Mouse (Mus musculus): Measurements from ENCODE around the gene Txndc11.

Txndc11 gene

DNA sequence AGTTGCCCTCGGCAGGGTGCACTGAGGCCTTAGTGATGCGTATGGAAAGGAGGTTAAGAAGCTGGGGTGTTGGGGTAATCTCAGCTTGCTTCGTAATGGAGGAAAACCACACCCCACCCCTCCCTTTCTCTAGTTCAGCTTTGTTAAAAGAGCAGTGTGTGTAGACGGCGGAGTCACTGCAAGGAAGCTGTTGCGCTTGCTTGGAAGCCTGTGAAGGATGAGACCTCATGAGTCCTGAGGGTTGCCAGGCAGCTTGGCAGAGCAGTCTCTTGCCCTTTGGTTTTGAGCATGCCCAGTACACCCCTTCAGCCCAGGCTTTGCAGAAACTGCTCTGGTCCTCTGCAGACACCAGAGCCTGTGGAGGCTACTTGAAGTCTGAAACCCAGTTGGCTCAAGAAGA is 61.4 kb downstream of the Txndc11 start:
- Histone ChIP-seq H3K4me1 (replicated peaks; ENCODE audit: low read depth, low read length) (peaks cover 47% of the 10 kb centered on the region), H3K9me3 (ENCODE audit: low read length) (no peaks in the 10 kb centered on the region), H3K4me3 (replicated peaks; ENCODE audit: low read length) (0 out of 2 replicates have a peak overlapping the region, but pooled peaks have one; percentile 32), H3K27me3 (ENCODE audit: insufficient read depth, low read length) (peaks cover 8% of the 10 kb centered on the region), H3K36me3 (ENCODE audit: insufficient read depth, low read length) (peaks cover 56% of the 10 kb centered on the region)
- no peak for TF ChIP-seq NANOG (IDR thresholded peaks at IDR 0.05; ENCODE audit: borderline replicate concordance, low read length)
- no peak for TF ChIP-seq POU5F1 (IDR thresholded peaks at IDR 0.05; ENCODE audit: borderline replicate concordance, low read length)
- no peak for TF ChIP-seq CTCF (conservative IDR thresholded peaks at IDR 0.05; ENCODE audit: low read length)

DNA sequence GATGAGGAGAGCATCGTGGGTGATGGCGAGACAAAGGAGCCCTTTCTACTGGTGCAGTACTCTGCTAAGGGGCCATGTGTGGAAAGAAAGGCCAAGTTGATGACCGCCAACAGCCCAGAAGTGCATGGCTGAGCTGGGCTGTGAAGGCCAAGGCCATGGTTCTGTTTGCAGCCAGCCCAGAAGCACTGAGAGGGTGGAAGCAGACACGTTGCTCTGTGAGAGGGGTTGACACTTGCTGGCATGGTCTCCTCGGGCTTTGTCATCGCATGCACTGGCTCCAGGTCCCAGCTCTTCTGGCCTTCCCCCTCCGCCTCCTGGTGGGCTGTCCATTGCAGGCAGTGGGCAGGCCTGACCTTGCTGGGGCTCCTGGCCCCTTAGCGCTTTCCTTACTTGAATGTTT is 62.0 kb downstream of the Txndc11 start:
- no peak for TF ChIP-seq POU5F1 (IDR thresholded peaks at IDR 0.05; ENCODE audit: borderline replicate concordance, low read length)
- no peak for TF ChIP-seq CTCF (conservative IDR thresholded peaks at IDR 0.05; ENCODE audit: low read length)
- no peak for TF ChIP-seq NANOG (IDR thresholded peaks at IDR 0.05; ENCODE audit: borderline replicate concordance, low read length)
- H3K4me3 ChIP-seq (replicated peaks; ENCODE audit: low read length): peak overlapping the region; percentile 32; the same call in 1 of the 2 replicates
- H3K36me3 ChIP-seq (ENCODE audit: insufficient read depth, low read length): peaks cover 50% of the 10 kb centered on the region
- H3K4me1 ChIP-seq (replicated peaks; ENCODE audit: low read depth, low read length): peaks cover 48% of the 10 kb centered on the region
- H3K27me3 ChIP-seq (ENCODE audit: insufficient read depth, low read length): peaks cover 14% of the 10 kb centered on the region
- no peaks in the 10 kb centered on the region for H3K9me3 ChIP-seq (ENCODE audit: low read length)

DNA sequence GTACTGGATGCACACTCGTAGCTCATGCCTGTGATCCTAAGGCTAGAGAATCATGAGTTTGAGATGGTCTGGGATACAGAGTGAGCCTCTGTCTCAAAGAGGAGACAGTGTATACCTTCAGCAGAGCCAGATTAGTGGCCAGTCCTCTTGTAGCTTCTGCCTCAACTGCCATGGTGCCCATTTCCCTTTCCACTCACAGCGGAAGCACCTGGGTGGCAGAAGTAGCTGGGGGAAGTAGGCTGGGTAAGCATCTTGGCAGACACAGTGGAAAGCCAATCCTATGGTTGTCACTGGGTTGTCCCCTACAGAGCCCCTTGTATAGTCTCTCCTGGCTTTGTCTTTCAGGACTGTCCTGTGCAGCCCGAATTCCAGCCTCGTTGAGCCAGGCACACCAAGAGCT is 62.6 kb downstream of the Txndc11 start:
- Histone ChIP-seq H3K27me3 (ENCODE audit: insufficient read depth, low read length) (peaks cover 20% of the 10 kb centered on the region), H3K4me1 (replicated peaks; ENCODE audit: low read depth, low read length) (peaks cover 54% of the 10 kb centered on the region), H3K4me3 (replicated peaks; ENCODE audit: low read length) (no peak overlapping the region), H3K36me3 (ENCODE audit: insufficient read depth, low read length) (peaks cover 49% of the 10 kb centered on the region), H3K9me3 (ENCODE audit: low read length) (no peaks in the 10 kb centered on the region)
- TF ChIP-seq NANOG (IDR thresholded peaks at IDR 0.05; ENCODE audit: borderline replicate concordance, low read length): no peak
- no peak for TF ChIP-seq POU5F1 (IDR thresholded peaks at IDR 0.05; ENCODE audit: borderline replicate concordance, low read length)
- TF ChIP-seq CTCF (conservative IDR thresholded peaks at IDR 0.05; ENCODE audit: low read length): no peak

DNA sequence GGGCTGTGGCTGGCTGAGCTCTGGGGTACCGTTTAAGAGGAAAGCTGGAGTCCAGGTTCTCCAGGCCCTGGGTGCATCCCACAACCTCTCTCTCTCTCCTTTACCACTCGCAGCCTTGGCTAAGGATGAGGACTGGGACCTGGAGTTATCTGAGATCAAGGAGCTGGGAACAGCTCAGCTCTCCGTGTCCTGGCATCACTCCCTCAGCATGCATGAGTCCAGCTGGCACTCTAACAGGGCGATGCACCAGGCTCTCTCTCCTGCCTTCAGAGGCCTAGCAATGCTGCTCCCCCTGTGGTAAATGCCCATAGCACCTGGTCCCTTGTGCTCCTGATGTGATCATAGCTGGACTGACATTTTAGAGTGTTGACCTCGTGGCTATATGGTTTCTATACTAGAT is 63.3 kb downstream of the Txndc11 start:
- no peak for TF ChIP-seq POU5F1 (IDR thresholded peaks at IDR 0.05; ENCODE audit: borderline replicate concordance, low read length)
- TF ChIP-seq NANOG (IDR thresholded peaks at IDR 0.05; ENCODE audit: borderline replicate concordance, low read length): no peak
- TF ChIP-seq CTCF (conservative IDR thresholded peaks at IDR 0.05; ENCODE audit: low read length): no peak
- peaks cover 44% of the 10 kb centered on the region for H3K36me3 ChIP-seq (ENCODE audit: insufficient read depth, low read length)

DNA sequence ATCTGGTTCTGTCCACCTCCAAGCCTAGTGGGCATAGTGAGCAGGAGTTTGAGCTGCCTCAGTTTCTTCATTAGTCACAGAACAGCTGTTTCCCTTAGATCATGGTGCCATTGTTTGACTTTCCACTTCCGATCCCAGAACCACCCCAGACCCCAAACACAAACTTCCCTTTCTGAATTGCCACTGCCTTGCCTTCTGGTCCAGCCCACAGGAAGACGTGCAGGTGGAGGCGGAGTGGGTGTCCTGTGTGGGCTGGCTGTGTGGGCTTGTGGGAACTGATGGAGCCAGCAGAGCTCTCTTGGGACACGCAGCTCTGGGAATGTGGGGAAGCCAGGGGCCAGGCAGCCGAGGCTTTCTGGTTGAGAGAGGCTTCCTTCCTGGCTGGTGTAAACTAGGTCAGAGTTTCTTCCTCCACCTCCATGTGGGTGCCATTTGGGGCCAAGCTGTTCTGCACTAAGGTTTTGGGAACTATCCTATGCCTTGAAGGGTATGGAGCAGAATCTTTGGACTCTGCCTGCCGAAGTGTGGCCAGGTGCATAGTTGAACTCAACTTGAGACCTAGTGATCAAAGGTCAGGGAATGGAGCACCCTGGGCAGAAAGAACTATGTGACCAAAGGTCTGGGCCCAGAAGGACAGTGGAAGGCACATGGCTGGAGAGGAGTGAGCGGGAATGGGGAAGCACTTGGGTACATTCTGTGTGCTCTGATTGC is 64.6 kb downstream of the Txndc11 start:
- peaks cover 52% of the 10 kb centered on the region for H3K4me1 ChIP-seq (replicated peaks; ENCODE audit: low read depth, low read length)
- H3K4me3 ChIP-seq (replicated peaks; ENCODE audit: low read length): no peak overlapping the region
- H3K36me3 ChIP-seq (ENCODE audit: insufficient read depth, low read length): peaks cover 32% of the 10 kb centered on the region
- H3K27me3 ChIP-seq (ENCODE audit: insufficient read depth, low read length): peaks cover 27% of the 10 kb centered on the region
- TF ChIP-seq POU5F1 (IDR thresholded peaks at IDR 0.05; ENCODE audit: borderline replicate concordance, low read length): no peak
- no peak for TF ChIP-seq CTCF (conservative IDR thresholded peaks at IDR 0.05; ENCODE audit: low read length)
- no peaks in the 10 kb centered on the region for H3K9me3 ChIP-seq (ENCODE audit: low read length)

More for the DNA sequence above, 63.3 kb downstream of the Txndc11 start:
- Histone ChIP-seq H3K4me3 (replicated peaks; ENCODE audit: low read length) (no peak overlapping the region), H3K9me3 (ENCODE audit: low read length) (no peaks in the 10 kb centered on the region), H3K4me1 (replicated peaks; ENCODE audit: low read depth, low read length) (peaks cover 55% of the 10 kb centered on the region), H3K27me3 (ENCODE audit: insufficient read depth, low read length) (peaks cover 22% of the 10 kb centered on the region)

DNA sequence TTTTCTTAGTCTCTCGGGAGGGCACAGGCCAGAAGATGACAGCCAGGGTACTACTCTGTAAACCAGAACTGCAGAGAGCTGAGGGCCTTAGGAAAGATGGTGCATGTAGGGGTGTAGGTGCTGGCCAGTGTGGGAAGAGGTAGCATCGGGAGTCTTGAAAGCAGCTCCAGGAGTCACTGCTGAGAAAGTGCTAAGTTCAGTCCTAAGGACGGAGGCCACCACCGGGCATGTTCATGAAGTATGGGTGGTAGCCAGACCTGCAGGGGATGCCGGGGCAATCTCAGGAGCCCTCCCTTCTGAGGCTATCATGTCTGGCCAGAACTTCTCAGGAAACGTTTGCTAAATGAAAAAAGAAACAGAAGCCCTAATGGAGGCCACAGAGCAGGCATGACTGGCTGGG is 65.2 kb downstream of the Txndc11 start:
- Histone ChIP-seq H3K4me1 (replicated peaks; ENCODE audit: low read depth, low read length) (peaks cover 48% of the 10 kb centered on the region), H3K27me3 (ENCODE audit: insufficient read depth, low read length) (peaks cover 33% of the 10 kb centered on the region), H3K36me3 (ENCODE audit: insufficient read depth, low read length) (peaks cover 26% of the 10 kb centered on the region), H3K4me3 (replicated peaks; ENCODE audit: low read length) (no peak overlapping the region), H3K9me3 (ENCODE audit: low read length) (no peaks in the 10 kb centered on the region)
- TF ChIP-seq CTCF (conservative IDR thresholded peaks at IDR 0.05; ENCODE audit: low read length) (no peak), POU5F1 (IDR thresholded peaks at IDR 0.05; ENCODE audit: borderline replicate concordance, low read length) (no peak), NANOG (IDR thresholded peaks at IDR 0.05; ENCODE audit: borderline replicate concordance, low read length) (no peak)

DNA sequence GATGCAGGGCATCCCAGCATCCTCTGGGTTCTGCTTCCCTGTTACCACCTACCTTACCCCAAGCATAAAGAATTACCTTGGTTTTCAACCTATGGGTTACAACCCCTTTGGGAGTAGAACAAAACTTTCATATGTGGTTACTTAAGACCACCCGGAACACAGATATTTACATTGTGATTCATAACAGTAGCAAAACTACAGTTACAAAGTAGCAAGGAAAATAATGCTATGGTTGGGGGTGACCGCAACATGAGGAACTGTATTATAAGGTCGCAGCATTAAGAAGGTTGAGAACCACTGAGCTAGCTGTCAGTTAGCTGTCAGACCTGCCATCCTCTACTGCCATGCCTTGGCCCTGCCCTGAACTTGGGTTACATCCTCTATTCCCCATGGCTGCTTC is 65.8 kb downstream of the Txndc11 start:
- H3K9me3 ChIP-seq (ENCODE audit: low read length): no peaks in the 10 kb centered on the region
- H3K4me3 ChIP-seq (replicated peaks; ENCODE audit: low read length): no peak overlapping the region
- TF ChIP-seq NANOG (IDR thresholded peaks at IDR 0.05; ENCODE audit: borderline replicate concordance, low read length) (no peak), POU5F1 (IDR thresholded peaks at IDR 0.05; ENCODE audit: borderline replicate concordance, low read length) (no peak), CTCF (conservative IDR thresholded peaks at IDR 0.05; ENCODE audit: low read length) (no peak)
- peaks cover 38% of the 10 kb centered on the region for H3K27me3 ChIP-seq (ENCODE audit: insufficient read depth, low read length)
- H3K36me3 ChIP-seq (ENCODE audit: insufficient read depth, low read length): peaks cover 20% of the 10 kb centered on the region
- peaks cover 42% of the 10 kb centered on the region for H3K4me1 ChIP-seq (replicated peaks; ENCODE audit: low read depth, low read length)

DNA sequence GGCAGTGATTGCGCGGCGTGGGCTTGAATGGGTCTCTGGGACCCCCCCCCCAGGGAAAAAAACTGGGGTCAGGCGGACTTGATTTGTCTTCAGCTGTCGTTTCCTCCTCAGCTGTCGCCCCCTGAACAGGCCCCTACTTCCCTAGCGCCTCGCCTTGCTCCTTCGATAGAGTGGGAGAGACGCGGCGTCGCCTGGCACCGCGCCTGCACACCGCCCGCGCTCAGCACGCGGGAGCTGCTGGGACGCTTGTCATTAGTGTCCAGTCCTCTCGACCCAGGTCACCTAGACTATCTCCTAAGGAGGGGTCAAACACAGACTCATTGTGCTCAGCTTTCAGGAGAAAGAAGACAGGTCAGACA is 67.6 kb downstream of the Txndc11 start:
- H3K36me3 ChIP-seq (ENCODE audit: insufficient read depth, low read length): peaks cover 11% of the 10 kb centered on the region
- H3K4me3 ChIP-seq (replicated peaks; ENCODE audit: low read length): peak overlapping the region; percentile 93
- H3K9me3 ChIP-seq (ENCODE audit: low read length): no peaks in the 10 kb centered on the region
- no peak for TF ChIP-seq POU5F1 (IDR thresholded peaks at IDR 0.05; ENCODE audit: borderline replicate concordance, low read length)
- TF ChIP-seq CTCF (conservative IDR thresholded peaks at IDR 0.05; ENCODE audit: low read length): no peak
- peaks cover 43% of the 10 kb centered on the region for H3K27me3 ChIP-seq (ENCODE audit: insufficient read depth, low read length)
- peaks cover 32% of the 10 kb centered on the region for H3K4me1 ChIP-seq (replicated peaks; ENCODE audit: low read depth, low read length)
